Mouse (Mus musculus): Measurements from ENCODE around the gene Dennd6b.
A peak's percentile ranks its signal among the peaks of the same experiment; 100 is the strongest.

The Dennd6b gene

DNA sequence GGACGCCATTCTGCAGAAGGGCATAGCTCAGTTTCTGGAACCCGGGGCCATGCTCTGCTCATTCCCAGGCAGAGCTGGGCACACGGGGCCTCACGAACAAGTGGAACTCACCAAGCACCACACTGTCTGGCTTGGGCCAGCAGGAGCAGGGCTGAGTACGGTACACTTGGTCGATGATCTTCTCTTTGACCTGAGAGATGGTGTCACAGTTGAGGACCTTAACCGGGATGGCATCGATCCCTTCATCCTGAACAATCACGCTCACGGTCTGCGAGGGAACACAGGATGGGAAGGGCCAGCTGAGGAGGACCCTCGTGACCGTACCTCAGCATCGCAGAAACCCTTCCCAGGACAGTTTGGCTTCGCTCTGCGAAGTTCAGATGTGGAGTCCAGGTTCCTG is 37.8 kb downstream of the Dennd6b start:
- DNase-seq (ENCODE audit: low read depth, low spot score), result no peak

- DNase-seq (ENCODE audit: low read depth, low spot score), result peak; percentile 91
Observed at GRCm38 (mm10) chr15:89157954-89158353, 38.3 kb downstream of the Dennd6b start.

DNA sequence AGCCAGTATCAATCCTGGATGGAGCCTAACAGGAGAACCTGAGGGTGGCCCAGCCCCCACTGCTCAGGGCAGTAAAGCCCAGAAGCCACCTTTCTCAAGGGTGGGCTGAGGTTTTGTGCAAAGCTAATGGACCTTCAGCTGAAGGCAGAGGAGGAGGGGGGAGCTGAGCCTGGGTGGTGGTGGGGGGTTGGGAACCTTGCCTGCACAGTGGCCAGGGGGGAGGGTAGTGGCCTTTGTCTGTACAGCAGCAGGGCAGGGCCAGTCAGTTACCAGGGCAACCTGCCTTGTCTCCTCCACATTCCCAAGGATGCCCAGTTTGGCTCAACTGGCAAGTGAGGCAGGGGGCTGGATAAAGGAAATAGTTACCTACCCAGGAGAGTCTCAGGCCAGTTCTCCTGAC is 44.0 kb downstream of the Dennd6b start:
- DNase-seq (ENCODE audit: low read depth, low spot score), result no peak

- peak; percentile 75 for DNase-seq (ENCODE audit: low read depth, low spot score)
Observed at GRCm38 (mm10) chr15:89150041-89150390, 46.3 kb downstream of the Dennd6b start.

- peak; percentile 87 for DNase-seq (ENCODE audit: low read depth, low spot score)
Observed at GRCm38 (mm10) chr15:89149271-89150040, 46.8 kb downstream of the Dennd6b start, which contains the start of gene Mapk11. Mapk11 (minus strand) TSS chr15:89149628.

GRCm38 (mm10) chr15:89148496-89149270 is 47.6 kb downstream of the Dennd6b start:
- peak; percentile 25 for DNase-seq (ENCODE audit: low read depth, low spot score)

- DNase-seq (ENCODE audit: low read depth, low spot score), result peak; percentile 33
Observed at GRCm38 (mm10) chr15:89147895-89148294, 48.4 kb downstream of the Dennd6b start.

DNA sequence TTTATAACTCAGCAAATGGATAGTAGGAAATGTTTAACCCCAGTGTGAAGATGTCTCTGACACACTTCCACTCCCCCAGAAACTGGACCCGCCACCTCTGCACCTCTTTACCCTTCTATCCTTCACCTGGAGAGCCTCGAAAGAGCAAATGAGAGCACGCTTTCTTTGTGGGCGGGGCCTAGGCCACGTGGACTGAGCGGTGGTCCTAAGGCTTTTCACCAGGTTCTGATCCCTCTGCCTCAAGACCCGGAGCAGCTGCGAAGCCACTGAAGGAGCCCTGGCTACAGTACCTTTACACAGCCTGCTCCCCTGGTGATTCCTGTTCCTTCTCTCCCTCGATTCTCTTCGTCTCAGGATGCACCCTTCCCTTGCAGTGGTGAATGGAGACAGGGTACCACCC is 48.8 kb downstream of the Dennd6b start:
- peak; percentile 41 for DNase-seq (ENCODE audit: low read depth, low spot score)

- peak; percentile 90 for DNase-seq (ENCODE audit: low read depth, low spot score)
Observed at GRCm38 (mm10) chr15:89147024-89147423, 49.3 kb downstream of the Dennd6b start.

DNA sequence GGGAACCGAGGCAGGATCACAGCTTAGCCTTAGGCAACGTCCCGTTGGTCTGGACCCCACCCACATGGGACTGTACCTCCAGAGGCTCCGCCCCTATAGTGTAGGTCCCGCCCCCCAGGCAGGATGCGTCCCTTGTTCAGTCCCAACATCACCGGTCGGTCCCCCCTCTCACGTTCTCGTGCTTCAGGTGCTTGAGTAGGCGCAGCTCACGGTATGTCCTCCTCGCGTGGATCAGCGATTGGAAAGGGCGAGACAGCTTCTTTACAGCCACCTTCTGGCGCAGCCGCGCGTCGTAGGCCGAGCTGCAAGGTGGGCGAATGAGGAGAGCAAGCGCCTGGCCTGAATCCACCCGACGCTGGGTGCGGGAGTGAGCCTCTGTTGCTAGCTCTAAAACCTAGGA is 49.8 kb downstream of the Dennd6b start:
- peak; percentile 81 for DNase-seq (ENCODE audit: low read depth, low spot score)

- no peak for DNase-seq (ENCODE audit: low read depth, low spot score)
Observed at GRCm38 (mm10) chr15:89145813-89146350, 50.4 kb downstream of the Dennd6b start.

GRCm38 (mm10) chr15:89144965-89145364 is 51.3 kb downstream of the Dennd6b start:
- no peak for DNase-seq (ENCODE audit: low read depth, low spot score)

- DNase-seq (ENCODE audit: low read depth, low spot score), result no peak
Observed at GRCm38 (mm10) chr15:89143134-89143533, 53.2 kb downstream of the Dennd6b start.

DNA sequence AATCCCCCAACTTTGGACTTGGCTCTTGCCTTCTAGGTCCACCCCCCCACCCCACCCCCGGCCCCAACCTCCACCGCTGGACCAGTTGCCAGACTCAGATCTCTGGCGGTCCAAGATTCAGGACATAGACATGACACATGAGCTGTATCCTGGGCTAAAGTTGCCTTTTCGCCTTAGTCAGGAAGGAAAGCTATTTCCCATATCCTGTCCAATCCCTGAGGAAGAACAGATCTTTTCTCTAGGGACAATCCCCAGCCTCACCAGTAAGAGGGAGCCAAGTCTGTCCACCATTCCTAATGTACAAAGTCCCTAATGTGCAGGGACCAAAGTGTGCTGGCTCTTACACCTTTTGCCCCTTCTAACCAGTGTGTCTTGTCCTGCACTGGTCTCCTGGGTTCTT is 54.4 kb downstream of the Dennd6b start:
- no peak for DNase-seq (ENCODE audit: low read depth, low spot score)

DNA sequence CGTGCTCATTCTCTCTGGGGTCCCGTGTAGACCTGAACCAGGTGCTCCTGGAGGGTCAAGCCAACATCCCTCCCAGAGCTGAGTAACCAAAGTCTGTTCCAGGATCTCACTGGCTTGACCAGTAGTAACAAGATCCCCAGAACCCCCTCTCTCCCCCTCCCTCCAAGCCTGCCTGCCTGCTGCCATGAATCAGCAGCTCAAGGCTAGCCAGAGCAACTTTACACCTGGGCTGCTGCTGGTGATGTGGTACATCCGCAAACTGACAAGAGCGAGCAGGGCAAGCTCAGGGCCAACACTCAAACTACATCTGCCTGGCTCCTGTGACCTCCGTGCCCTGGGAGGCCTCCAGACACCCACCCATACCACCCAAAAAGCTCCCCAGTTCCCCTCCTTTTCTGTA is 54.9 kb downstream of the Dennd6b start:
- DNase-seq (ENCODE audit: low read depth, low spot score), result peak; percentile 32

- peak; percentile 37 for DNase-seq (ENCODE audit: low read depth, low spot score)
Observed at GRCm38 (mm10) chr15:89140659-89141252, 55.5 kb downstream of the Dennd6b start, which contains the start of gene Mapk12. Mapk12 (minus strand) TSS chr15:89140703.

DNA sequence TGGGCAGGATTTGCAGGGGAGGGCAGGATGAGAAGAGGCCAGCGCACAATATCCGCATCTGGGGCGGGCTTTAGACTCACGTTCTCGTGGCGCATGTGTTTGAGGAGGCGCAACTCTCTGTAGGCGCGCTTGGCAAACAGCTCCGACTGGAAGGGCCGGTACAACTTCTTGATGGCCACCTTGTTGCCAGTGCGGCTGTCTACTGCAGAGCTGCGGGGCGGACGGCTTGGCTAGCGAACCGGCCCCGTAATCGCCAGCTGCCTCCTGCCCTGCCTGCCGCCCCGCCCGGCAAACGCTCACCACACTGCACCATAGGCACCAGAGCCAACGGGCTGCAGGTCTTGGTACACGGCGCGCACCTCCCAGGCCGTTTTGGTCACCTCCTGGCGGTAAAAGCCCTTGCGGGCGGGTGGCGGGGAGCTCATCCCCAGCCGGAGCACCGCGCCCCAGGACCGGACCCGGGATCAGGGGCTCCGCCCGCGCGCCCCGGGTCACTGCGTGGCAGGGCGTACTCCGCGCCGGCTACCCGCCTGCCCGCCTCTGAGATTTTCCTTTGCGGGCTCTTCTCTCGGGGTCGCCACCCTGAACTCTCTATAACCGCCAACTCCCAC is 56.1 kb downstream of the Dennd6b start:
- peak; percentile 46 for DNase-seq (ENCODE audit: low read depth, low spot score)

DNA sequence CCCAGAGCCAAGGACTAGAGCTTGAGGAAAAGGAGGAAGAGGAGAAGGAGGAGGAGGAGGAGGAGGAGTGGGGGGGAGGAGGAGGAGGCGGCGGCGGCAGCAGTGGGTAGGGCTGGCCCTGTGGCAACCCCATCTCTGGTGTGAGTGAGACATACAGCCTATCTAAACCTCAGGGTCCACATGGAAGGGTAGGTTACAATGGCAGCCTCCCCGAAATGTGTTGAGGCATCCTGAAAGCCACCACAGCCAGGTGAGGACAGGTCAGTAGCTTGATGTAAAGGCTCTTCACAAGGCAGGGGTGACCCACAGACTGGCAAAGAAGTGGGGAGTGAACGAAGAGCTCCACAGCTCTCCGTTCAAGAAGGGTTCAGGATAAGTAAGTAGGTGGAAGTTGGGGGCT is 57.8 kb downstream of the Dennd6b start:
- no peak for DNase-seq (ENCODE audit: low read depth, low spot score)

- no peak for DNase-seq (ENCODE audit: low read depth, low spot score)
Observed at GRCm38 (mm10) chr15:89138046-89138405, 58.3 kb downstream of the Dennd6b start.

- no peak for DNase-seq (ENCODE audit: low read depth, low spot score)
Observed at GRCm38 (mm10) chr15:89137378-89138045, 58.8 kb downstream of the Dennd6b start.

DNA sequence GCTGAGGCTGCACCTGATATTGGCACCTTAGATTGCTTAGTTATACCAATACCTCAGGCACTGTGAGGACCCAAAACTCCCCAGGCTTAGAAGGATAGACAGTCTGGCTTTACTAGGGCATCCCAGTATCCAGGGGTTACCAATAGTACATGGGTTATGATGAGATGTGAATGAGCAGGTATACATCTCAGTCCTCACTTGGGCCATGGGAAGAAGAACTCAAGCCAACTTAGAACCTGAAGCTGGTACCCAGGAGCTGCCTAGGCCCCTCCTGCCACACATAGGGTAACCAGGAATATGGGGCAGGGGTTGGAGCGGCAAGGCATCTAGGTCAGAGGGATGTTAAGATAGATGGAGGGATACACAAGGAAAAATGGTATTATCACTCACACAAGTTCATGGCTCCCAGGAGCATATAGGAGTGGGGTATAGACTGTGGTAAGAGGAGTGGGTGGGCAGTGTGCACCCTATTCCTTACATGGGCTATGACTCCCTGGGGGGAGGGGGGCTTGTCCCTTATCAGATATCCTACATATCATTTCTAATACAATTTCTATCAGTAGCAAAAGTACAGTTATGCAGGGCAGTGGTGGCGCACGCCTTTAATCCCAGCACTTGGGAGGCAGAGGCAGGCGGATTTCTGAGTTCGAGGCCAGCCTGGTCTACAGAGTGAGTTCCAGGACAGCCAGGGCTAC is 59.7 kb downstream of the Dennd6b start:
- DNase-seq (ENCODE audit: low read depth, low spot score), result no peak
